Mouse (Mus musculus) kidney, adult 11 months (tissue): ENCODE results near the gene Gm20661.

ENCODE experiments used
- DNase-seq: peaks from one replicate; pipeline ENCODE4 v3.0.0; 2022

Gm20661 gene

DNA sequence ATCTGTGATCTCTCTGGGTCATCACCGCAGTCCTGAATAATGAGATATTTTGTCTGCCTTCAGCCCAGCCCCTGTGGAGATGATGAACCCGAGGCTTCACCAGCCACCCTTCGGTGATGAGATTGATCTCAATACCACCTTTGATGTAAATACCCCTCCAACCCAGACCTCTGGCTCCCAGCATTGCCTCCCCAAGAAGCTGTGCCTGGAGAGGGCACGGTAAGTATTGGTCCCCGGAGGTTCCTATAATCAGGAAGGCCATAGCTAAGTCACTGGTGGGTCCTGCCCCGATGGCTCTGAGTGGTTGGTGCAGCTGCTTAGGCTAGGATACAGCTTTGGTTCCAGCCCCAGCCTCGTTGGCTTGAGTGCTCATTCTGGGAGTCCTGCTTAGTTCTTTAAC lies 14.3 kb upstream of the Gm20661 start:
- DNase-seq: no peak

DNA sequence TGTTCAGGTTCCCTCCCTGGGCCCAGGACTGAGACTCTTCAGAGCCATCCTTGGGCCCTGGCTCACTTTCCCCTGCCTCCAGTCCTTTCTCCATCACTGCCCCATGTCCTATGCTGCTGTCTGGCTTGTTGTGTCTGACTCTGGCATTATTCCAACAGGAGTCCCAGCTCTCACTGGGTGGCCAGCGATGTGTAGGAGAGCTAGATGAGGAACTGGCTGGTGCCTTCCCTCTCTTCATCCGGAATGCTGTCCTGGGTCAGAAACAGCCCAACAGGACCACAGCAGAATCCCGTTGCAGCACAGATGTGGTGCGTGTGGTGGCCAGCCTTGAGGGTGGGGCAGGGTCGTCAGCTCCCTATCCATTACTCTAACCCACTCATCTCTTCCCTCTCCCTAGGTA lies 12.5 kb upstream of the Gm20661 start:
- DNase-seq: no peak

DNA sequence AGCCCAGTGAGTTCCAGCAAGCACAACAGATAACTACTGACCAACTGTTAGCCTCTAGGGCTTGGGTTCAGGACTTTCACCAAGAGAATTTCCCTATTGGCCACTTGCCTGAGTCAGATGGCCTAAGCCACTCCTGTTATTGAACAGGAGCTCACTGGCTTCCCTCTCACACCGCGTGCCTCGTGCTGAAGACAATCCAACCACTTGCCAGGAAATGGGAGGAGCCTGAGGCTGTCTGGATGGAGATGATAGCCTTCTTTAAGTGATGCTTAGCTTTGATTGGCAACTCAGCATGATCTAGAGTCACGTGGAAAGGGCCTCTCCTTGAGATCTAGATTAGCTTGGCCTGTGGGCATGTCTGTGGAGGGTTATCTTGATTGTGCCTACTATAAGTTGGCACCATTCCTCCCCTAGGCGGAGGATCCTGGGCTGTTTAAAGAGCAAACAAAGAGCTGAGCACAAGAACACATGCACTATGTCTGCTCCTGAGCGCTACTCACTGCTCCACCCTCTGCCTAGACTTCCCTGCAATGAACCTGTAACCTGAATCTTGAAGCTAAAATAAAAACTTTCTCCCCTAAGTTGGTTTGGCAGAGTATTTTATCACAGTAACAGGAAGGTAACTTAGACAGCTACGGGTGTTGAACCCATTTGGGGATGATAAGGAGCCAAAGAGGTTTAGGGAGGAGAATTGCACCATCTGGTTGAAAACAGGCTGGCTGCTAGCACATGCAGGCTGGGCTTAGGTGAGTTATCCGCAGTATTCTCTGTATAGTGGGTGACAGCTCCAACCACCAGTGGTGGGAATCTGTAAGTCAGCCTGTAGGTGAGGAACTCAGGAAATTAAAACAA lies 10.9 kb upstream of the Gm20661 start:
- DNase-seq: peak; percentile 37

DNA sequence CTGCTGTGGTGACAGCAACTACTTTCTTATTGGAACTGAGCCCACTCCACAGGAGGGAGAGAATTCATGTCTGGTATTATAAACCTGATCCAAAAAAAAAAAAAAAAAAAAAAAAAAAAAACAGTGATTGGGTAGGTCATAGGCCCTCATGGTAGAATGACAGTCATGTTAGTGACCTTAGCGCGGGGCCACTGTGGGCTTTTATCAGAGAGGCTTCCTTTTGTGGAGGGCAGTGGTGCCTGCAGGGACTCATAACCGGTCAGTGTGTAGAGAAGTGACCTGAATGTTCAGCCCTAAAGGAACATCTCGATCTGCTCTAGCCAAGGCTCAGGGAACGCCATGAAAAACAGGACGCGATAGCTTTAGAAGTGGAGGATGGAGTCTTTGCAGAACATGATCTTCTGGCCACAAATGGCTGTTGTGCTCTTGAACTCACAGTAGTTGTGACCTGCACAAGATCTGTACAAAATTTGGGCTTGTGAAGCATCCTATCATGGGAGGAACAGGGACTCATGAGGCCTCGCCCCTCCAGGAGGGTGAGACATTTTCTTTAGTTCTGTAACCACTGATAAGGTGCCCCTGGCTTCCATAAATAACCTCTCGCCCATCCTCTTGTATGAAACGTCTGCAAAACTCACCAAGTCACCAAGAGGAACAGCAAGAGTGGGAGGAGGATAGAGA lies 8.2 kb upstream of the Gm20661 start:
- no peak for DNase-seq

DNA sequence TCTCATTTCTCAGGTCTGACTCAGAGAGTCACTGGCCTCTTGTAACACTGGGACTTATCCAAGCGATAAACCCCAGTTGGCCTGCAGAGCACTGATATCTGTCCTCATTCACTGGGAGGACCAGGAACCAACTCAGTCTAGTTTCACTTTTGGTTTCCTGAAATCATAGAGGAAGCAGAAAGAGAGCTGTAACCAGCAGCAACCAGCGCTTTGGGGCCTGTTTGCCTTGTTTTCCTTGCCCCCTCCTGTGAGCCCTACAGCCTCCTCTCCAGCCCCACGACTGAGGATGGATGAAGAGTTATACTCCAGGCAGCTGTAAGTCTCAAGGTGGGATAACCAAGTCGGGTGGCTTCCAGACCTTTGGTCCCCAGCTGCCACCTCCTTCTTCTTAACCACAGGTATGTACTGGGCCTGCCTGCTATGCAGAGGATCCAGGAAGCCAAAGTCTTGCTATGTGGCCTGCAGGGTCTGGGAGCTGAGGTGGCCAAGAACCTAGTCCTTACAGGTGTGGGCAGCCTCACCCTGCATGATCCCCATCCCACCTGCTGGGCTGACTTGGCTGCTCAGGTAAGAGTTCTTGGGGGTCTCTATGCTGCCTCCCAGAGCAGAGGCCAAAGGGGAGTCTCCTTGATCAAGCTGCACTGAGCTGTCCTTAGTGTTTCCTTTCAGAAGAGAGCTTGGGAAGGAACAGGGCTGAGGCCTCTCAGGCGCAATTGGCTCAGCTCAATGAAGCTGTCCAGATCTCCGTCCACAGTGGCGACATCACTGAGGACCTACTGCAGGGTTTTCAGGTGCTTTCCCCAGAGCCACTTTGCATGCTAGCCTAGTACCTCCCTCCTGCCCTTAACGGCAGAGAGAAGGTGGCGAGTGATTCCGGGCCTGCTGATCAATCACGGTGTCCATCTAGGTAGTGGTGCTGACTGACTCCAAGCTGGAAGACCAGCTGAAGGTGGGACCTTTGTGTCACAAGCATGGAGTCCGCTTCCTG lies 7.2 kb upstream of the Gm20661 start, which contains the start of gene Uba7:
Gene Uba7, plus strand, starts transcription at position 107 of the 988 bp plus-strand sequence.
- DNase-seq: peak; percentile 34

DNA sequence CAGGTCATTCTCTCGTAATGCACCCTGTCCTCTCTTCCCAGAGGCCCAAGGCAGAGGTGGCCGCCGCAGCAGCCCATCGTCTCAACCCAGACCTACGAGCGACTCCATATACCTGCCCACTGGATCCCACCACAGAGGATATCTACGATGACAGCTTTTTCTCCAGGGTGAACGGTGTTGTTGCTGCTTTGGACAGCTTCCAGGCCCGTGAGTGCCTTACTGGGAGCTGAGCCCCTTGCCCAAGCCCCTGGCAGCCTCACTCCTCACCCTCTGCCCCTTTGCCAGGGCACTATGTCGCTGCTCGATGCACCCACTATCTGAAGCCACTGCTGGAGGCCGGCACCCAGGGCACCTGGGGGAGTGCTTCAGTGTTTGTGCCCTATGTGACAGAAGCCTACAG lies 4.0 kb upstream of the Gm20661 start:
- DNase-seq: no peak

DNA sequence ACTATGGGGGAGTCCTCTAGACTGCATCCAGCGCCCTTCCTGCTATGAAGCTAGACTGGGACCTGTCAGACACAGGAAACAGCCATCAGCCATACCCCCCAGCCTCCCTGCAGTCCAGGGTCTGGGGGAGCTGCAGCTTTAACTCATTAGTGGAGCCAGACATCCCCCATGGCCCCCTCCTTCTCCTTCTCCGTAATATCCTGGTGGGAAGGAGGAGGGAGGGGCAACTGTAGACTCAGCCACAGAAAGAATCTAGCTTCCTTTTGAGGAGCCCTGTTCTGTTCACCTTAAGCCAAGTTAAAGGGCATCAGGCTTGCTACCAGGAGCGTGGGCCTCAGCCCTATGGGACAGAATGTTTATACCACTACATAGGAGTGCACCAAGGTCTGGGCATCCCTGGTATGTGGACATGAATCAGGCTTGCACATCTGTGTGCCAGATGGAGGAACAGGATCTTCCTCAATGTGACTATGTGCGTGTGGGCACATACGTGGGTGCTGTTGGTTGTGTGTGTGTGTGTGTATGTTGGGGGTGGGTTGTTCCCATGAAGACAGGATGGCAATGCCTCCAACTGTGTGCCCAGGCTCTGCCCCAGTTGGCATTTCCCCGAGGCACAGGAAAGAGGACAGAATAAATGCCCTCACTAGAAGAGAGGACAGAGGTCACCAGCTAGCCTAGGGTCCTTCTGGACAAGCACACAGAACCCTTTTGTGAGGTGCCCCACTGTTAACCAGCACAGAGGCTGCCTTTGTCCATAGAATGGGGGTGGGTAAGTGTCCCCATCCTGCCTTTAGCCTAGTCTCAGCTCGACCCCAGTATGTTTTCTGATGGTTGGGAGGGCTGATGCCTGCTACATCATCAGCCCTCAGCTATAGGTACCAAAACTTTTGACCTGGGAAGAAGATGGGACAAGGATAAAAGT lies 913 bp upstream of the Gm20661 start:
- DNase-seq: no peak

DNA sequence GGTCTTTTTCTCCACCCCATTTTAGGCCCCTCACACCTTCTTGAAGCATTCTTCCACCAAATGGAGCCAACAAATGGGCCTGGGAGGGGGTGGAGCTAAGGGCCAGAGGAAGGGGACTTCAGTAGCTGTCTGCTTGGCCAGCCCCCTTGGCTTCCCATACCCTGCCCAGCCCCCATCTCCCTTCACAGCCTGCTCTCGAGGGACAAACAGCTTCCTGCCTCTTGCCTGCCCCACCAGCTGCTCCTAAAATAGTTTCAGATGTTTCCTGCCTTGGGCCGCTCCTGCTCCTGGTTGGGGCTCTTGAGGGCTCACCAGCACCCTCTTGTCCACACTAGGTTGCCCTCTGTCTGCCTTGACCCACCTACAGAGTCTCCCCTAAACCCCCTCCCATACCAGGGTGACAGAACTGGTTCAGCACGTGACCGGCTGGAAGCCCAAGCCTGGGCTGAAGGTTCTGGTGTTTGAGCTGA lies 598 bp downstream of the Gm20661 start:
- peak; percentile 89 for DNase-seq

DNA sequence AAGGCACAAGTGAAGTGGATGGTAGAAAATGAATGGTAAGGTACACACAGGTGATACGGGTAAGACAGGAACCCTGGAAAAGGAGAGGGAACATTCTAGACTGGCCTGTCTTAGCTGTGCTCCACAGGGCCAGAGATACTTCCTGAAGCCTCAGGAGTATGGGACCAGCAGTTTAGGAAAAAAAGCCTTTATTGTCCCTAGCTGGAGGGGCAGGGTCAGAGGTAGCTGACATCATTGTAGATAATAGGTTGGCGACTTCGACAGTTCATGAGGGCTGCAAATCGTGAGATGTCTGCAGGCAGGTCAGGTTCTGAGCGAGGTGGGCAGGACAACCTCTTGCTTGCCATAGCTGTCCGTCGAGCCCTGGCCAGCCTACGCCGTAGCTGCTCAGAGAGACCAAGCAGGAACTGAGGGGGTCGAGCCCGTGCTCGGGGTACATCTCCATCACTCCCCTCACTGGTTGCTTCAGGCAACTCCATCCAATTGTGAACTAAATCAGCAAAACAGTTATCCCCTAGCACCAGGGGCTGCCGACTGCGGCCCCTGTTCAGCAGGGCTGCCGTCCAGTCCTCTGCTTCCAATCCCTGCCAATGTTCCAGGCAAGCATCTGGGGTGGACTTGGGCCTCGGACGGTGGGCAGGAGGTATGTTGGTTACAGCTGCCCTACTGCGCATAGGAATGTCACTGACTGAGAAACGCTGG lies 1.3 kb downstream of the Gm20661 start:
- DNase-seq: no peak

DNA sequence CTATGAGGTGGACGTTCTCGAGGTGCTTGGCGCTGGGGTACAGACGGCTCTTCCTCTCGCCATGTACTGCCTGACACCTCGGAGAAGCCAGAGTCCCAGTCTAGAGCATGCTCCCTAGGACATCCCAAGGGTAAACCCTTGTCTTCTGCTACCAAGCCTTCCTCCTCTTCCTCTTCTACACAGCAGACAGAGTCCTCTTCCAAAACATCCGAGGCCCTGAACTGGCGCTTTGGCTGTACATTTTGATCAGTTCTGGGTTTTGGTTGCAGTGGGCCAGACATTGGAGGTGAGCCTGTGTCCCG lies 1.8 kb downstream of the Gm20661 start:
- DNase-seq: no peak

DNA sequence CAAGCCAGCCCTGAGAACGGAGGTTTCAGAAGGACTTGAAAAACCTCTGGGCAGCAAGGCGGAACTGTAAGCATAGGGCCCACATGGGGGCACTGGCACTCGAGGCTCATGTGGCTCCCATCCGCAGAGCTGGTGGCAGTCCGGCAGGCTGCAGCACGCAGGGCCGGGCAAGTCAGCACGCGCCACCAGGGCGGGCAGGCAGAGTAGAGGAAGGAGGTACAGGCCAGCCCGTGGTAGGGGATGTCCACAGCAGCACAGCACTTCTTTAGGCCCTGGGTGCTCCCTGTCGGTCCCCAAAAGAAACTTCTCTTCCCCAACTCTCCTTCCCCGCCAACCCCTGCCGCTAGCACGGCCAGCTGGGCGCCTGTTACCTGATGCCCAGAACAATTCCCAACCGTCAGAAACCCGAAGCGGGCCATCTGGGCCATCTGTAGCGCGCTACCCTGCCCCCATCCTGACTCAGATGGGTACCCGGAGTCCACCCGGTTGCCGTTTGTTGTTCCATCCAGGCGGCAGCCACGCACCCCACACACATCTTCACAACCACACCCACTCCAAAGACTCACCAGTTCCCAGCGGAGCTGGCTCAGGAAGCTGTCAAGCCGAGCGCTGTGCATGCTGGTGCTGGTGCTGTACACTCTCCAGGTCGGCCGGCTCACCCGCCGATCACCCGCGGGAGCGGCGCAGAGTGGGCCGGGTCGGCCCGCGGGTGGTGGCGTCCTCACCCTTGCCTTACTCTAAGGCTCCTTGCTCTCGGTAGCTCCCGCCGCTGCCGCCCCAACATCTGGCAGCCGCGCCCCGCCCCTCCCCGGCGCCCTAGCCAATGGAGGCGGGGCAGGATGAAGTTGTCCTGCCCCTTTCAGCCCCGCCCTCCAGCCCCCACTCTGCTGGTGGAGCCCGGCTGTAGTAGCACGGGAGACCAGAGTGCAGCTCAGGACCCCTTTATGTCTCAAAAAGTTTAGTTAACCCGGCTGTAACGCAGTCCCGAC lies 2.6 kb downstream of the Gm20661 start, which contains the start of gene Inka1:
Gene Inka1, minus strand, starts transcription at position 749 of the 989 bp plus-strand sequence.
- peak; percentile 81 for DNase-seq

DNA sequence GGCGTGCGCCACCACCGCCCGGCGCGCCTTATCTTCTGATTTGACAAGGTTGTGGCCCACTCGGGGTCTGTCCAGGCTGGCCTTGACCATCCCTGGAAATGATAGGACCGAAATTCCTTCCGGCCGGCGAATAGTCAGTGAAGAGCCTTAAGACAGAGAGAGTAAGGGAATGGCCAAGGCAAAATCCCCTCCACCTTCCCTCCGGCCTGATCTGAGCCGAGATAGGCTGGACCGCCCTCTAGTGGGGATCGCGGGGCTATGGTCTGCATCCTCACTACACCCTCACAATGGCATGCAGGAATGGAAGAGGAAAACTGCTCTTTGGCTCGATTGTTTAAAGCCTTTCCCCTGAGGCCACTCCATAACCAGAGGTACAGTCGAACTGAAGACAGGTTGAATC lies 3.5 kb downstream of the Gm20661 start:
- DNase-seq: peak; percentile 73

DNA sequence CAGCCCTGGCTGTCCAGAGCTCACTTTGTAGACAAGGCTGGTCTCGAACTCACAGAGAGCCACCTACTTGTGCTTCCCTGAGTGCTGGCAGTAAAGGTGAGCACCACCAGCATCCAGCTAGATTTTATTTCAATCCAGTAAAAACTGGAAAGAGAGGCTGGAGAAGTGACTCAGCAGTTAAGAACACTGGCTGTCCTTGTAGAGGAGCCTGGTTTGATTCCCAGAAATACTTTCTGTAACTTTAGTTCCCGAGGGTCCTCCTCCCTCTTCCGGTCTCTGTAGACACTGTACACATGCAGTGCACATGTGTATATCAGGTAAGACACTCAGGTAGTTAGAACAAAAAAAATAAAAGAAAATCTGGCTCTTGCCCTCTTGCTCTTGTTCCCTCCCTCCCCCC lies 5.1 kb downstream of the Gm20661 start:
- no peak for DNase-seq

DNA sequence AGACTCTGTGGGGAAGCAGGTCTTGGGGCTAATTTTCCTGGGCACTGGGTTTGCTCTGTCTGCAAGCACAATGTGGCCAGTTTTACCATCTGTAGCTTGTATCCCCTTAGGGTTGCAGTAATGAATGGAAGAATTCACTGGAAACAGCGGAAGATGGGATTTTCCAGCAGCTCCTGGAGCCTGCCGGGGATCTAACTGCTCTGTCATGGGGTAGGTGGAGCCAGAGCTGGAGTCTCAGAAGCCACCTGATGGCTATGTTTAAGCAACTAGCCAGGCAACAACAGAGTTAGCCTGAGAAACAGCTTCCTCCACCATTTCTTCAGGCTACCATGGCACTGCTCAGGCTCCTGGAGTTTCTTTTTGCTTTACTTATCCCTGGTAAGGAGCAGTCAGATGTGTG lies 9.3 kb downstream of the Gm20661 start, which contains the start of gene Cdhr4:
Gene Cdhr4, plus strand, starts transcription at position 301 of the 400 bp plus-strand sequence.
- DNase-seq: no peak

DNA sequence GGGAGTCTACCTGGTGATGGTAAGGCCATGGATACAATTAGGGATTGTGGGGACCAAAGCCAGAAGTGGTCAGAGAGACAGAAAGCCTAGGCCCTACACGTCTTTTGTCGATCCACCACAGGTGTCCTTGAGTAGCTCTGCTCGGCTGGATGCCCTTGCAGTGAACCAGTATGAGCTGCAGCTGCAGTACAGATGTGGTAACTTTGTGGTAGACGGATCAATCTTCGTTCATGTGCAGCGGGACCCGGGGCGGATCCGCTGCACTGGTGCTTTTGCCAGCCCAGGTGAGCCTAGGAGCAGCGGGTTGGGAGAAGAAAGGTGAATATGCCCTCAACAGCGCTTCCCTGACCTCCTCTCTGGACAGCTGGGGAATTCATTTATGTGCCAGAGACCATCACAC lies 10.2 kb downstream of the Gm20661 start:
- no peak for DNase-seq

DNA sequence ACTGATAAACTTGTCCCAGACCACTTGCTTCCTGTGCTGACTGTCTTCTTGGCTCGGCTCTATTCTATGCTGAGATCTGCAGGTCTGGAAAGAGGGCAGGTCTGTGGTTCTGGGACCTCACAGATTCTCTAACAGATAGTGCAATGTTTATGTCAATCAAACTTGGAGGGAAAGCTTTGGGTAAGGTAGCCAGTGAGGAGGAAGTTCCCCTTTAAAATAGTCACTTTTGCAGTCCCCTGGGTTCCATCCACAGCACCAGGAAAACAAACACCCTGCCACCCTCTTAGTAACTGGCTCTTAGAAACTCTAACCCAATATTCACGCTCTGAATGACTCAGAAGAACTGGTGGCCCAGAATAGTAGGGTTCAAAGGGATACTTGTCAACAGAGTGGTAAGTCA lies 11.6 kb downstream of the Gm20661 start:
- DNase-seq: no peak

DNA sequence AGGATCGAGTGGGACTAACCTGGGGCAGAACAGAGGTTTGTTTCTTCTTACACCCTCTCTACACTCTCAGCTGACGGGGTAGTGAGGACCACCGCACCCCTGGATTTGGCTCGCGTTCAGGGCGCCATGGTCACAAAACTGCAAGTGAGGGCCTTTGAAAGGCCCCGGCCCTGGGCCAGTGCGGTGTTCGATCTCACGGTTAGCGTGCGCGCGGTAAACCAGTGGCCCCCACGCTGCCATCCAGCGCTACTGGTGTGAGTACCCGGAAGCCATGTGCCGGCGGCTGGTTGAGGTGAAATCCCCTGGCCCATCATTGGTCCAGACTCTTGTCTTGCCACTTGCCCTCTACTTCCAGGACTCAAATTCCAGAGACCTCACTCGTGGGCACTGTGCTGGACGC lies 12.7 kb downstream of the Gm20661 start:
- DNase-seq: no peak

DNA sequence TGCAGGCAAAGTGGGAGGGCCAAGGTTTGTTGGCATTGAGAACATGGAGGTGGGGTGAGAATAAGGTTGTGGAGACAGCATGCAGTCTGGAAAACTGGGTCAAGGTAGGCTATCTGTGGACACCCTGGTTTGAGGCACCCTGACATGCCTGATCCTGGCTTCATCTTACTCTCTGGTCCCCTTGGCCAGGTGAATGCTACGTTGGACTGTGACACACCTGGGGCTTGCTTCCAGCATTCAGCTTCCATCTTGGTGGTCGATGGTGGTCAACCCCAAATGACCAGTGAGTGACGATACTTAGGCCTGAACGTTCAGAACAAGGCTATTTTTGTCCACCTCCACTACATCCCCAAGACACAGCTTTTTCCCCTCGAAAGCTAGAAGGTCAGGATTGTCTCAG lies 13.2 kb downstream of the Gm20661 start, which contains the start of gene Gm20662:
Gene Gm20662, plus strand, starts transcription at position 301 of the 400 bp plus-strand sequence.
- no peak for DNase-seq

DNA sequence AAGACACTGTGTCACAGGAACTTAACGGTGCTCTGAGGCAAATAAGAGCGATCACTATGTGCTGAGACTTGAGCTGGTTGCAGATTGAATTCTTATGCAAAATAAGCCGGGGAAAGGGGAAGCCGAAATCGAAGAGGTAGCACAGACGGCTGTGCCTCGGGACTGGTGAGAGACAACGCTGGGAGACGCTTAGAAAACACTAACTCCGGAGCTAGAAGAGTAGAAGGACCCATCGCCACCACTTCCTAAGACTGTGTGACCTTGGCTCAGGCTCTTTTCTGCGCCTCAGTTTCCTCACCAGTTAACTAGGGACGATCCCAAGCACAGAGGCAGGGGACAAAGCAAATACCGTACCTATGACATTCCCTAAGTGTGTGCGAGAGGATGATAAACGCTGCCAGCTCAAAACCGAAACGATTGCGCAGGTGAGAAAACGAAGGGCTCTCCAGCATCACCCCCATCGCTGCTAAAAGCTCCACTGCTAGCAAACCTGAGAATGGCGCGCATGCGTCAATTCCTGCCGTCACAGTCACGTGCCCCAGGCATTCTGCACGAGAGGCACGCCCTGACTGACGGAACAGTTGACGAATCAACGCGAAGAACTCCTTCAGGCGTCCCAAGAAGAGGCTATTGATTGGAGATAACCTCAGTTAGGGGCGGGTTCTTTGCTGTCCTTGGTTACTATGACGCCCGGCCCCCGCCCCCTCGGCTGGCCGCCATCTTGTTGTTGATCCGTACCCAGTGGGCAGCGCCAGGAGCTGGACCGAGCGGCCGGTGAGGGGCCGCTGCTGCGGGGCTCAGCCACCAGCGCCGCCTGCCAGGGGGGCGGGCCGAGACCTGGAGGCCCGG lies 19.3 kb downstream of the Gm20661 start, which contains the start of gene Ip6k1:
Gene Ip6k1, plus strand, starts transcription at position 580 of the 849 bp plus-strand sequence.
- DNase-seq: peak; percentile 100
